Mouse (Mus musculus) heart, postnatal 0 days (tissue): Measurements from ENCODE around the gene Gtf3a. TPM values are rescaled to one million over a fixed set of nuclear protein-coding genes. Genes with fewer than 3 reads are reported as not detected.

Source experiments
- ATAC-seq: fragments of 200-750 bp; cut with Nextera tagmentation; 2 replicates; pipeline ENCODE4 v1.8.0; 2017; ENCODE audit warnings: low read depth, moderate number of reproducible peaks, moderate library complexity; ENCODE audit not compliant: insufficient read depth
- DNase-seq: peaks from one replicate; pipeline ENCODE4 v3.0.0-alpha.2; 2016; ENCODE audit warnings: low spot score
- H3K27ac ChIP-seq: fragments of 300-500 bp; sonication (generic); 2 replicates; pipeline ENCODE4 v1.5.1; 2014; ENCODE audit warnings: low read depth, mild to moderate bottlenecking
- H3K27me3 ChIP-seq: fragments of 300-500 bp; sonication (generic); 2 replicates; pipeline ENCODE4 v1.6.1; 2014; ENCODE audit warnings: low read length, mixed read lengths; ENCODE audit not compliant: control insufficient read depth, insufficient read depth
- H3K36me3 ChIP-seq: fragments of 300-500 bp; sonication (generic); replicated peaks from 2 replicates; pipeline ENCODE4 v1.6.1; 2014; ENCODE audit warnings: low read length, mixed read lengths; ENCODE audit not compliant: control insufficient read depth, insufficient read depth
- H3K4me1 ChIP-seq: fragments of 300-500 bp; sonication (generic); 2 replicates; pipeline ENCODE4 v1.6.1; 2014; ENCODE audit warnings: antibody characterized with exemption; ENCODE audit not compliant: control insufficient read depth, insufficient read depth
- H3K4me2 ChIP-seq: fragments of 300-500 bp; sonication (generic); 2 replicates; pipeline ENCODE4 v1.6.1; 2014; ENCODE audit warnings: low read depth, mild to moderate bottlenecking, low read length, moderate library complexity
- H3K4me3 ChIP-seq: fragments of 300-500 bp; sonication (generic); 2 replicates; pipeline ENCODE4 v1.5.1; 2014; ENCODE audit warnings: low read depth, low read length
- H3K9ac ChIP-seq: fragments of 300-500 bp; sonication (generic); replicated peaks from 2 replicates; pipeline ENCODE4 v1.6.1; 2014; ENCODE audit warnings: low read depth, low read length, mixed read lengths
- H3K9me3 ChIP-seq: fragments of 300-500 bp; sonication (generic); replicated peaks from 2 replicates; pipeline ENCODE4 v1.6.1; 2016; ENCODE audit warnings: low read length; ENCODE audit not compliant: control insufficient read depth
- CTCF ChIP-seq: IDR thresholded peaks from 2 replicates; pipeline ENCODE4 v1.5.1; 2016; ENCODE audit warnings: antibody characterized with exemption, control low read depth, low read depth
- EP300 ChIP-seq: IDR thresholded peaks from 2 replicates; pipeline ENCODE4 v1.6.1; 2016; ENCODE audit warnings: antibody characterized with exemption, low read depth
- WGBS: fragments of 180-500 bp; shearing (Covaris S2); extraction: QIAGEN DNeasy Blood & Tissue Kit; methylation state at CpG from one replicate; pipeline ENCODE4 v1.1.7; 2014; 5-methylcytosine and 5-hydroxymethylcytosine counted together
- polyA plus RNA-seq: library from polyadenylated mRNA; unstranded; fragments of >200 nt; fragmentation: Nextera tagmentation; extraction: Ambion mirVana; gene quantifications from 2 replicates; pipeline ENCODE4 v1.2.1, GENCODE M21; 2015
- total RNA-seq: library from RNA; depleted of rRNA; stranded (reverse); fragments of >200 nt; gene quantifications from 2 replicates; pipeline ENCODE4 v1.2.3, GENCODE M21; 2014; ENCODE audit warnings: low replicate concordance

Gtf3a gene
- total and polyA plus RNA-seq, 2 experiments from 2014 or later, result 41.8 to 57.6 TPM

DNA sequence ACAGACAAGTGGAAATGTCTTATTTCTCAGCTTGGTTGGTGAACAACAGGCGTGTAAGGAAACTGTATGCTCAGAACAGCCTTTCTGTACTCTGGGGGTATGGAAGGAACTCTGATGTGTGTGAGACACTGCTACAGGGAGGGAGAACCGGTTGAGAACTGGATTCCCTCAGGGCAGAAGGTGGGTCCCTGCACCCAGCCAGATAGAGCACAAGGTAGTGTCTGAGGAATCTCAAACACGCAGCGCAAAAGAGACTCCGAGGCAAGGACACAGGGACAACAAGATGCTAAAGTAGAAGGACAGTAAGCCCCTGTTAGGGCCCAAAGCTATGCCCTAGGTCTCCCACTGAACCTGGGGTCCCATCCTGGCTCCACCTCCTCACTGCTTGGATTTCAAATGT, 21.8 kb upstream of the Gtf3a start:
- H3K9me3 ChIP-seq, result no peaks in the 10 kb centered on the region
- H3K27ac ChIP-seq, result no peak overlapping the region
- H3K4me3 ChIP-seq, result no peak overlapping the region
- no peaks in the 10 kb centered on the region for H3K4me1 ChIP-seq
- DNase-seq (no peak), ATAC-seq (no peak)
- H3K27me3 ChIP-seq, result no peaks in the 10 kb centered on the region
- TF ChIP-seq CTCF, result no peak
- TF ChIP-seq EP300, result no peak
- 76% methylated on average over 5 of the region's 5 CpGs for WGBS
- no peaks in the 10 kb centered on the region for H3K36me3 ChIP-seq
- no peak overlapping the region for H3K4me2 ChIP-seq
- H3K9ac ChIP-seq, result no peak overlapping the region

DNA sequence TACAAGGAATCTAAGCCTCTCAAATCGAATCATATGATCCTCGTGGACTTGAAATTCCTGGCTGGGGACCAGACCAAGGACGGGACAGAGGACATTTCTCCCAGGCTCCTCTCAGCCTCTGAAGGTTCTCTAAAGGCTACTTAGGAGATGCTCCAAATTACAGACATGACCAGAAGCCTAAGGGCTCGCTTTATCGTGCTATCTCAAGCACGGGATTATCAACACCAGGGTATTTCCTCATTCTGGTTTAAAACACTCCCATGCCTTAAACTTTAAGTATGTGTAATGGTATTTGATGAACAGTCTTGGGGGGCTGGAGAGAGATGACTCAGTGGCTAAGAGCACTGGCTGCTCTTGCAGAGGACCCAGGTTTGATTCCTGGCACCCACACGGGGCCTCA, 17.0 kb upstream of the Gtf3a start:
- ATAC-seq, result no peak
- 75% methylated on average over 7 of the region's 7 CpGs for WGBS

DNA sequence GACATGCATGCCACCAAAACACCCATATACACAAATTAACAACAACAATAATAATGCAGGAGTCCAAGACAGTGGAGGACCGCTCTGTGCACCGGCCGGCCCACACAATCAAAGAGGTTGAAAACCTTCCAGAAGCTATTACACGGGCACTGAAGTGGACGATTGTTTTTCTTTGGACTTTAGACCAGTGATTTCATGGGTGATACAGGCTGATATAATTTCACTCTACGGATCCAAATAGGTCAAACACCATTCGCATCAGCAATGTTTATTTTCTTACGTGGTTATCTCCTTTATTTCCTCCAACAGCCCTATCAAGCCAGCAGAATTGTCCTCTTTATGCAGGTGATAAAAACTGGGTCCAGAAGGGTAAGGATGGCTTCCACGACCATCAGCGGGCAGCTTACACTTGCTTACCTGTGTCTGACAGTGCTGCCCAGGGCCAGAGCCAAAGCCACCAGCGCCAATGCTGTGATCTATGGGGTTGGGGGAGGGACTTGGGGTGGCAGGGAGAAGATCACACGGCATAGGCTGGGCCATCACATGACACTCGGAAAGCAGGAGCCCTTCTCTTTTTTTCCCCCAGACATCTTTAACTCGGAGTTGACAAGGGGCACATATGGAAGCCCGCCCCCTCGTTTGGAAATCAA, 16.4 kb upstream of the Gtf3a start:
- no peak for DNase-seq

More for the DNA sequence above, 17.0 kb upstream of the Gtf3a start:
- Histone ChIP-seq H3K4me2 (no peak overlapping the region), H3K27ac (no peak overlapping the region), H3K4me3 (no peak overlapping the region), H3K9me3 (no peaks in the 10 kb centered on the region), H3K9ac (no peak overlapping the region), H3K27me3 (no peaks in the 10 kb centered on the region), H3K4me1 (no peaks in the 10 kb centered on the region), H3K36me3 (no peaks in the 10 kb centered on the region)
- DNase-seq, result no peak
- no peak for TF ChIP-seq EP300
- no peak for TF ChIP-seq CTCF

DNA sequence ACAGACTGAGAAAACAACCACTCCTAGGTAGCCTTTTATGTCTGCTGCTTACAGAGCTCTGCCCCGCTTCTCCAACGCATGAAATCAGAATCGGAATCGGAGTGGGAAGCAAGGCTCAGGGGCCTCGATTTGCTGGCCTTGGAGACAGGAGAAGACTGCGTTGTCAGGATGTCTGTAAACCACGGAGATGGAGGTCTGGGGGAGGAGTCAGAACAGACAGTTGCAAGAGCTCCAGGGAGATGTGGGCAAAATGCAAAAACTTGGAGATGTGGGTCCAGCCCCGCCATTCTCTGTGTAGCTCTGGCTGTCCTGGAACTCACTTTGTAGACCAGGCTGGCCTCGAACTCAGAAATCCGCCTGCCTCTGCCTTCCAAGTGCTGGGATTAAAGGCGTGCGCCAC, 15.0 kb upstream of the Gtf3a start:
- Histone ChIP-seq H3K27me3 (no peaks in the 10 kb centered on the region), H3K4me2 (no peak overlapping the region), H3K4me3 (no peak overlapping the region), H3K4me1 (no peaks in the 10 kb centered on the region), H3K9me3 (no peaks in the 10 kb centered on the region), H3K36me3 (no peaks in the 10 kb centered on the region), H3K9ac (no peak overlapping the region), H3K27ac (no peak overlapping the region)
- TF ChIP-seq EP300 (no peak), CTCF (no peak)
- DNase-seq (no peak), ATAC-seq (no peak)
- WGBS, result 80% methylated on average over 10 of the region's 12 CpGs

More for the DNA sequence above, 16.4 kb upstream of the Gtf3a start:
- no peak overlapping the region for H3K4me2 ChIP-seq
- H3K4me3 ChIP-seq, result no peak overlapping the region
- H3K9me3 ChIP-seq, result no peaks in the 10 kb centered on the region
- no peak for ATAC-seq
- H3K36me3 ChIP-seq, result no peaks in the 10 kb centered on the region
- H3K27me3 ChIP-seq, result no peaks in the 10 kb centered on the region
- H3K4me1 ChIP-seq, result no peaks in the 10 kb centered on the region
- WGBS, result 64% methylated on average over 16 of the region's 16 CpGs
- TF ChIP-seq EP300 (no peak), CTCF (no peak)
- no peak overlapping the region for H3K9ac ChIP-seq
- H3K27ac ChIP-seq, result no peak overlapping the region

DNA sequence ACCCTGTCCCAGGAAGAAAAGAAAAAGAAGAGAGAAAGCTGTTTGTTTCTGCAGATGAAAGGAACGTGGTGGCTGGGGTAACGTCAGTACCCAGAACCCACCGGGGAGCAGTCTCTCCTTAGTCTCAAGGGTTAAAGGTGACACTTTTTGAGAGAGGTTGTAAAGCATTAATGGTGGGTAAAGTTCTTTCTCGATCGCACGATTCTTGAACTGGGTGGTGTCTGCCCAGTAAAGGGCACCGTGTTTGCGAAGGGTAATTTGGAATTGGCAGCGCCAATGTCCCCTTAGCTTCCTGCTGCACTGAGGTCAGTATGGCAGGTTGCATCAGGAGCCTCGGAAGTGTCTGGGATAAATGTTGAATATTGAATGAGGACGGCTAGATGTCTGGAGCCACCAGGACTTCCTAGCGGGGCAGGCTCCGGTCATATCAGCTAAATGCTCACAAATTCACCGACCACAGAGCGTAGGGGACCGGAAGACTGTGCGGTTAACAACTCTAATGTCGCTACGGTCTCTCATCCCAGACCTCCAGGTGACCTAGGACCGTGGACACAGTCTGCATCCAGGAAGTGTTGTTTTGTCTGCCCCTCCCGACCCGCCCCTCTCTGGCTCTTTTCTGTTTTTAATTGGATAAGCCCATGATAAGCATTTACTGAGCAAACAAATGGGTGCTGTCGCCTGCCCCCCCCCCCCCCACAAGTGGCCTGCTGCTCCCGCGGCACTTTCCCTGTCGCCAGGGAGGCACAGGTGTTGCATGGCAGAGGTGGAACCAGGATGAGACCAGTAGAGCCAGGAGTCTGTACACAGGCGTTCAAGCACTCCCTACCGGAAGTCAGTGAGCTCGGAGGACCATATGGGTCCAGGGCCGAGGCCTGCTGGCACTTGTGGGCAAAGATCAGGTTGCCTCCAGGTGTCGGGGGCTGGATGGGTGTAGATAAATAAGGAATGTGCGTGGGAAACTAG, 10.6 kb upstream of the Gtf3a start:
- H3K27me3 ChIP-seq, result no peaks in the 10 kb centered on the region
- no peaks in the 10 kb centered on the region for H3K4me1 ChIP-seq
- DNase-seq, result no peak
- no peak overlapping the region for H3K4me3 ChIP-seq
- H3K9ac ChIP-seq, result no peak overlapping the region
- WGBS, result 76% methylated on average over 32 of the region's 32 CpGs
- no peak for TF ChIP-seq EP300
- no peak for TF ChIP-seq CTCF
- H3K36me3 ChIP-seq, result no peaks in the 10 kb centered on the region
- no peak overlapping the region for H3K4me2 ChIP-seq
- no peaks in the 10 kb centered on the region for H3K9me3 ChIP-seq
- no peak overlapping the region for H3K27ac ChIP-seq
- ATAC-seq, result no peak
